Mouse (Mus musculus) thymus, postnatal 10 days (tissue): ENCODE results near the gene Itga9.
A peak's percentile ranks its signal among the peaks of the same experiment; 100 is the strongest.
"Not testable (repeated sequence)": the region's sequence is repeated elsewhere in the genome, so short reads cannot be mapped to it uniquely, and the experiment has no call there.

Experiments used
- DNase-seq, 2 experiments: peaks; one replicate each; pipeline ENCODE4 v3.0.0; 2021; ENCODE audit warnings: low spot score in 2 of 2

Itga9 gene

GRCm38 (mm10) chr9:118606148-118606816 is at the start of gene Itga9:
TSS of gene Itga9 (plus strand) at chr9:118606690.
- peak; percentile 48 to 90 for DNase-seq

- no peak for DNase-seq
These were observed 49.3 kb upstream of the Itga9 start for GRCm38 (mm10) chr9:118556951-118557780.

GRCm38 (mm10) chr9:118563356-118563755 is 43.1 kb upstream of the Itga9 start:
- DNase-seq = no peak

GRCm38 (mm10) chr9:118563866-118564265 is 42.6 kb upstream of the Itga9 start:
- no peak for DNase-seq

GRCm38 (mm10) chr9:118564696-118565095 is 41.8 kb upstream of the Itga9 start:
- DNase-seq = no peak

- DNase-seq = no peak
These were observed 37.2 kb upstream of the Itga9 start for GRCm38 (mm10) chr9:118569328-118569727.

- no peak for DNase-seq
These were observed 35.6 kb upstream of the Itga9 start for GRCm38 (mm10) chr9:118570865-118571264.

GRCm38 (mm10) chr9:118571701-118572100 is 34.8 kb upstream of the Itga9 start:
- DNase-seq = no peak

- DNase-seq = no peak
These were observed 31.6 kb upstream of the Itga9 start for GRCm38 (mm10) chr9:118574911-118575310.

- DNase-seq = no peak
These were observed 26.1 kb upstream of the Itga9 start for GRCm38 (mm10) chr9:118580371-118580770.

GRCm38 (mm10) chr9:118582757-118583156 is 23.7 kb upstream of the Itga9 start:
- peak; percentile 19 to 29 for DNase-seq

- no peak for DNase-seq
These were observed 21.7 kb upstream of the Itga9 start for GRCm38 (mm10) chr9:118584838-118585237.

GRCm38 (mm10) chr9:118585998-118586397 is 20.5 kb upstream of the Itga9 start:
- no peak for DNase-seq

- no peak for DNase-seq
These were observed 19.4 kb upstream of the Itga9 start for GRCm38 (mm10) chr9:118587115-118587514.

GRCm38 (mm10) chr9:118589249-118589648 is 17.2 kb upstream of the Itga9 start:
- no peak for DNase-seq

- DNase-seq = no peak
These were observed 16.3 kb upstream of the Itga9 start for GRCm38 (mm10) chr9:118590230-118590629.

GRCm38 (mm10) chr9:118591633-118592032 is 14.9 kb upstream of the Itga9 start:
- DNase-seq = no peak

- no peak for DNase-seq
These were observed 13.8 kb upstream of the Itga9 start for GRCm38 (mm10) chr9:118592585-118593249.

- no peak for DNase-seq
These were observed 13.0 kb upstream of the Itga9 start for GRCm38 (mm10) chr9:118593443-118593842.

- no peak for DNase-seq
These were observed 9.7 kb upstream of the Itga9 start for GRCm38 (mm10) chr9:118596767-118597166.

GRCm38 (mm10) chr9:118600393-118600792 is 6.1 kb upstream of the Itga9 start:
- DNase-seq = not testable (repeated sequence)

- no peak for DNase-seq
These were observed 3.9 kb upstream of the Itga9 start for GRCm38 (mm10) chr9:118602576-118602975.
